Mouse (Mus musculus): Measurements from ENCODE around the gene Tgoln1.

The Tgoln1 gene

DNA sequence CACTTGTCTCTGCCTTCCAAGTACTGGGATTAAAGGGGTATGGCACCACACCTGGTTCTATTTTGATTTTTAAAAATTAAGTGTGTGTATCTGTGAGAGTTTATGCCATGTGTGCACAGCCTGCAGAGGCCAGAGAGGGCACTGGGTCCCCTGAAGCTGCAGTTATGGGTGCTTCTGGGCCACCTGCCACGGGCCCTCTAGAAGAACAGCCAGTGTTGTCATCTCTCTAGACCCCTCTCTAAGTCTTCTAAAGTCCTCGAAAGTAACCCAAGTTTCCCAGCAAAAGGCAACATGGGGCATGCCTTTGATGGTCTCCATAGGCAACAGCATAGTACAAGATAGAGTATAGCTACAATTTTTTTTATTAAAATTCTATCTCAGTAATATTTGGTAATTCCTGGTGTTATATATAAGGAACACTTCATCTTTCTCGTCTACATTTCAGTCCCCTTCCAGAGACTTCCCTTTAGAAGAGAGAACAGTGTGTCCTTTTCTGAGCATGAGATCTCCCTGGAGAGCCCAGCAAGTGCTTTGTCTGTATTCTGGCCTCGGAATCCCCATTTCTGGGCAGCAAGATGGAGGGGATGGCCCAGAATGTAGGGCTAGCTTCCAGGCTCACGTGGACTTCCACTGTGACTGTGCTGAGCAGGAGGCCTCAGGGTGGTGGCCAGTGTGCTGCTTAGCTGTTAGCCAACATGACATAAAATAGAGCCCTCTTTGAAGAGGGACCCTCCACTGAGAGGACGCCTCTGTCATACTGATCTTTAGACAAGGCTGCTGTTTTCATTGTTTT lies 23.6 kb downstream of the Tgoln1 start:
- no peak for DNase-seq (ENCODE audit: low spot score)

DNA sequence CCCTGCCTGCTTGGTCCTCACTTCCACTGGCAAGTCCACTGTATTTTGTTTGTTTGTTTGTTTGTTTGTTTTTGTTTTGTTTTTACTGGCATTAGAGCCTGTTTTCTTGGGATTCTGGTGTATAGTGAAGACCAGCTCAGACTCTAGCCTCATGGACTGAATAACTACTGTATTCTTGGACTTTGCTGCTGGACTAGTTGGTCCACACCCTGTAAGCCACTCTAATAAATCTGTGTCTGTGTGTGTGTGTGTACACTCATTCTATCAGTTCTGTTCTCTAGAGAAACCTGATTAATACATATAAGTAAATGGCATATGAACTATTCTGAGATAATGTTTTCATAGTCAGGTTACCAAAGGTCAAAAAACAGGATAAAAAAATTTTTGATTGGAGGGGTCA lies 26.7 kb downstream of the Tgoln1 start:
- no peak for DNase-seq (ENCODE audit: low spot score)

- no peak for DNase-seq (ENCODE audit: low spot score)
Observed at GRCm38 (mm10) chr6:72588307-72588706, 28.5 kb downstream of the Tgoln1 start.

- DNase-seq (ENCODE audit: low spot score) = no peak
Observed at GRCm38 (mm10) chr6:72586701-72587100, 30.1 kb downstream of the Tgoln1 start.

DNA sequence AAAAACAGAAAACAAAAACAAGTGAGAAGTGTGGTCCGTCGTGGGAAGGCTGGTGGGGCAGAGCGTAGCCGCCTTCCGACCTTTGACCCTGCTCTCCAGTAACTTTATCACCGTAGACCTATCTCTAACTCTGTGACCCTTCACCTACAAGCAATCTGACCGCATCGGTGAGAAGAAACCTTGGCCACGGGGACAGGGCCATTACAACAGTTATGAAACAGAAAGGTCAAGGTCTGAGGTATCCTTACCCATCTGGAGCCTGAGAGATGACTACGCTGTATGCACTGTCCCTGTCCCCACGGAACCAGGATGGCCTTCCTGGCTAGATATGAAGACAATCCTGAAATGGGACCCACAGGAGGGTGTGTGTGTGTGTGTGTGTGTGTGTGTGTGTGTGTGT lies 32.6 kb downstream of the Tgoln1 start:
- DNase-seq (ENCODE audit: low spot score) = no peak

- no peak for DNase-seq (ENCODE audit: low spot score)
Observed at GRCm38 (mm10) chr6:72583211-72583839, 33.5 kb downstream of the Tgoln1 start.

DNA sequence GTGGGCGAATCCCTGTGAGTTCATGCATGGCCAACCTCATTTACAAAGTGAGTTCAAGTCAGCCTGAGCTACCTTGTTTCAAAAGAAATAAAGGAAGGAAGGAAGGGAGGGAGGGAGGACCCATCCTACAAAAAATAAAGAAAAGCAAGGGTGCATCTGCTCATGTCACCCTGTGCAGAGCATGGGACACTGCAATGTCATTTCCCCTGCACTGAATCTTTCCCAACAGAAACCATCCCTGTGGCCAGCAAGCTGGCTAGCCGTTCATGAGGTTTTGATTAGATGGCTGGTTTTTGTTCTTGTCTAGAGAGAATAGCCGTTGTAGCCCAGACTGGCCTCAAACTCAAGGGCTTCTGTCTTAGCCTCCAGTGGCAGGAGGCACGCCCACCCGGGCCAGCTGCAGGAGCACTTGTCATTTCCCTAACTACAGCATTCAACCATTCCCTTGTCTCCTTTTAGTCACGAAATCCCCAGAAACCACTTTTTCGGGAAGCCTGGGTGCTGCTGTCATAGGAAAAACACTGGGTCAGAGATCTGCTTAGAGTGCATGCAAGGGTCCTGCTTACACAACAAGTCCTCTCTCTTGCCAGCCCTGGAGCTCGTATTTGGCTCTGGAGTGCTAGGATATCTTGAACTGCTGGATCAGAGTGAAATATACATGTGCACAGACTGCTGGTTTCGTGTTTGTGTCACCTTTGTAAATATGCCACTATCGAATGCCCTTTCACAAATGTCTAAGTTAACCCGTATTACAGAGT lies 35.0 kb downstream of the Tgoln1 start:
- DNase-seq (ENCODE audit: low spot score) = no peak

DNA sequence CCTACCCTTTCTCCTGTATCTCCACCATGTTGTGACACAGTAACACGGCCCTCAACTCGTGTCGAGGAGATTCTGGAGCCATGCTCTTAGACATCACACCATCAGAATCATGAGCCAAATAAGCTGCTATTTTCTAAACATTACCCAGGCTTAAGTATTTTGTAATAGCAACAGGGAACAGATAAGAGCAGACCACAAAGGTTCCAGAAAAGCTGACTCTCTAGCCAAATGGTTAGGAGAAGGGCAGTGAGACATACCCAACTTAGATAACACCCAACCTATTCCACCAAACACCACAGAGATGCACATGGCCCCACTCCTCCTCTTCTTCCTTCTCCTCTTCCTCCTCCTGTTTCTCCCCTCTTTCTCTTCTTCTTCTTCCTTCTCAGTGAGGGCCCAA lies 40.8 kb downstream of the Tgoln1 start:
- DNase-seq (ENCODE audit: low spot score) = no peak

- no peak for DNase-seq (ENCODE audit: low spot score)
Observed at GRCm38 (mm10) chr6:72571826-72572225, 45.0 kb downstream of the Tgoln1 start.

DNA sequence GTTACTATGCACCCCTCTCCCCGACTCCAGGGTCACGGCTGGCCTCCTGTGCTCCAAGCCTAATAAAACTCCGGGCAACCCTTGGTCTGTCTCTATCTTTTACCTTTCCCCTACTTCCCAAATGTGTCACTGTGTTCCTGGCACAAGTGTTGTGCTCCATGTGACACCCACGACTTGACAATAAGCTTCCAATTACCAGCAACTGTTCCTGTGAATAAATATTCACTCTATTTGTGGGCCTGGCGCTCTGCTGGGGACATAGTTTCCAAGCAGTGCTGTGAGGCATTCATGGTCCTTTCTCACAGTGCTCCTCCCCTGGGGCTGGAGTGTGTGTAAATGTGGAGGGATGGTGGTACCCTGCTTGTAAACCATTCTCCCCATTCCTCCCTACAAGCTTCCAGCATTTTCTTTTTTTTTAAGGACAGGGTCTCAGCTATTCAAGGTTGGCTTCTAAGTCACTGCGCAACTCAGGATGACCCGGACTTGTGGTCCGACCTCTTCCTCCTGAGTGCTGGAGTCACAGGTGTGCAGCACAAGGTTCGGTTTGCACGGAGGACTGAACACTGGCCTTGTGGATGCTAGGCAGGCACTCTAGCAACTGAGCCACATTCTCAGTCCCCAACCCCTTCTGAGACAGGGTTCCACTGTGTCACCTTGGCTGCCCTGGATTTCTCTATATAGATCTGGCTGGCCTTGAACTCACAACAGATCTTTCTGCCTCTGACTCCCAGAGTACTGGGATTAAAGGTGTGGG lies 46.0 kb downstream of the Tgoln1 start:
- DNase-seq (ENCODE audit: low spot score) = no peak

GRCm38 (mm10) chr6:72568736-72569135 lies 48.1 kb downstream of the Tgoln1 start:
- DNase-seq (ENCODE audit: low spot score) = no peak

- no peak for DNase-seq (ENCODE audit: low spot score)
Observed at GRCm38 (mm10) chr6:72567508-72567907, 49.3 kb downstream of the Tgoln1 start.

DNA sequence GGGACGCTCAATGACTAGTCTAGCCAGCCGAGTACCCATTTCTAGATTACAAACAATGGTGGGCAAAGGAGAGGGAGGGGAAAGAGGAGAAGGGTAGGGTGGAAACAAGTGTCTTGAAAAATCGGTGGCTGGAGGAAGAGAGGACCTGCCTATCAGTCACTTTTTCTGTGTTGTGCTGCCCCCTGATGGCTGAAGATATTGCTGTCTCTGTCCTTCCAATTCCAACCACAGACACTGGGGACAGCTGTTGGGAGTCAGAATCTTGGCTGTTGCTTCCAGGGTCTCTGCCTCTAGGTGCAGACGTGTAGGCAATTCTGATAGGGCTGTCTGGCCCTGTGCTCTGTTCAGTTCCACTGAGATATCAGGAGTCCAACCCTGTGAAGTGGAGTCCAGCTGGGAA lies 50.8 kb downstream of the Tgoln1 start:
- peak; percentile 91 for DNase-seq (ENCODE audit: low spot score)

GRCm38 (mm10) chr6:72565506-72565905 lies 51.3 kb downstream of the Tgoln1 start:
- DNase-seq (ENCODE audit: low spot score) = no peak

DNA sequence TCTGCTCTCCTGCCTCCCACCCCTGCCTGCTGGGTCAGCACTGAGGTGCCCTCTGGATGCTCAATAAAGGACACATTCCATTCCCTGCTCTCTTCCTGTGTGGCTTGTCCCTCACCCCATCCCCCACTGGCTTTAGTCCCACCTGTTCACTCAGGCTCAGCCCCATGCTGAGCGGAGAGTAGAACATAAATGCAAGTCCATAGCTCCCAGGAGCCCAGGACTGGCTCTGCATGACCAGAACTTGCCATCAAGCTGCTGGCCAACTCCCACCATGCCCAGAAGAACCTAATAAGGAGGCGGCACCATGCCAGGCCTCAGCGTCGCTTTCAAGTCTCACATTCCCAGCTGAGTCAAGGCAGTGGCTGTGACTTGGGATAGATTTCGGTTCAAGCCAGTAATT lies 53.9 kb downstream of the Tgoln1 start:
- DNase-seq (ENCODE audit: low spot score) = no peak

GRCm38 (mm10) chr6:72562486-72562885 lies 54.3 kb downstream of the Tgoln1 start:
- no peak for DNase-seq (ENCODE audit: low spot score)

- no peak for DNase-seq (ENCODE audit: low spot score)
Observed at GRCm38 (mm10) chr6:72560801-72561200, 56.0 kb downstream of the Tgoln1 start.

Data from urinary bladder, postnatal 14 days (tissue).